Mouse (Mus musculus): ENCODE results near the gene Fto.

- TF ChIP-seq POLR2A (IDR thresholded peaks at IDR 0.05; ENCODE audit: borderline replicate concordance, extremely low read depth, insufficient read depth, insufficient read length, poor library complexity, severe bottlenecking): no peak
- TF ChIP-seq CTCF (IDR thresholded peaks at IDR 0.05; ENCODE audit: borderline replicate concordance, extremely low read depth, insufficient read depth, insufficient read length): no peak
These were observed 271.5 kb downstream of the Fto start for GRCm38 (mm10) chr8:91584620-91585415.

Data from brain, embryonic 14.5 days (tissue).